Mouse (Mus musculus) heart, postnatal 0 days (tissue): Measurements from ENCODE around the gene Klk10. TPM values are rescaled to one million over a fixed set of nuclear protein-coding genes. Genes with fewer than 3 reads are reported as not detected.

Source experiments
- ATAC-seq: fragments of 200-750 bp; cut with Nextera tagmentation; 2 replicates; pipeline ENCODE4 v1.8.0; 2017; ENCODE audit warnings: low read depth, moderate number of reproducible peaks, moderate library complexity; ENCODE audit not compliant: insufficient read depth
- DNase-seq: peaks from one replicate; pipeline ENCODE4 v3.0.0-alpha.2; 2016; ENCODE audit warnings: low spot score
- H3K27ac ChIP-seq: fragments of 300-500 bp; sonication (generic); 2 replicates; pipeline ENCODE4 v1.5.1; 2014; ENCODE audit warnings: low read depth, mild to moderate bottlenecking
- H3K27me3 ChIP-seq: fragments of 300-500 bp; sonication (generic); 2 replicates; pipeline ENCODE4 v1.6.1; 2014; ENCODE audit warnings: low read length, mixed read lengths; ENCODE audit not compliant: control insufficient read depth, insufficient read depth
- H3K36me3 ChIP-seq: fragments of 300-500 bp; sonication (generic); replicated peaks from 2 replicates; pipeline ENCODE4 v1.6.1; 2014; ENCODE audit warnings: low read length, mixed read lengths; ENCODE audit not compliant: control insufficient read depth, insufficient read depth
- H3K4me1 ChIP-seq: fragments of 300-500 bp; sonication (generic); 2 replicates; pipeline ENCODE4 v1.6.1; 2014; ENCODE audit warnings: antibody characterized with exemption; ENCODE audit not compliant: control insufficient read depth, insufficient read depth
- H3K4me2 ChIP-seq: fragments of 300-500 bp; sonication (generic); 2 replicates; pipeline ENCODE4 v1.6.1; 2014; ENCODE audit warnings: low read depth, mild to moderate bottlenecking, low read length, moderate library complexity
- H3K4me3 ChIP-seq: fragments of 300-500 bp; sonication (generic); 2 replicates; pipeline ENCODE4 v1.5.1; 2014; ENCODE audit warnings: low read depth, low read length
- H3K9ac ChIP-seq: fragments of 300-500 bp; sonication (generic); replicated peaks from 2 replicates; pipeline ENCODE4 v1.6.1; 2014; ENCODE audit warnings: low read depth, low read length, mixed read lengths
- H3K9me3 ChIP-seq: fragments of 300-500 bp; sonication (generic); replicated peaks from 2 replicates; pipeline ENCODE4 v1.6.1; 2016; ENCODE audit warnings: low read length; ENCODE audit not compliant: control insufficient read depth
- CTCF ChIP-seq: IDR thresholded peaks from 2 replicates; pipeline ENCODE4 v1.5.1; 2016; ENCODE audit warnings: antibody characterized with exemption, control low read depth, low read depth
- EP300 ChIP-seq: IDR thresholded peaks from 2 replicates; pipeline ENCODE4 v1.6.1; 2016; ENCODE audit warnings: antibody characterized with exemption, low read depth
- WGBS: fragments of 180-500 bp; shearing (Covaris S2); extraction: QIAGEN DNeasy Blood & Tissue Kit; methylation state at CpG from one replicate; pipeline ENCODE4 v1.1.7; 2014; 5-methylcytosine and 5-hydroxymethylcytosine counted together
- polyA plus RNA-seq: library from polyadenylated mRNA; unstranded; fragments of >200 nt; fragmentation: Nextera tagmentation; extraction: Ambion mirVana; gene quantifications from 2 replicates; pipeline ENCODE4 v1.2.1, GENCODE M21; 2015
- total RNA-seq: library from RNA; depleted of rRNA; stranded (reverse); fragments of >200 nt; gene quantifications from 2 replicates; pipeline ENCODE4 v1.2.3, GENCODE M21; 2014; ENCODE audit warnings: low replicate concordance

Klk10 gene
- total and polyA plus RNA-seq, 2 experiments from 2014 or later, result 0.27 TPM; not detected in 1

DNA sequence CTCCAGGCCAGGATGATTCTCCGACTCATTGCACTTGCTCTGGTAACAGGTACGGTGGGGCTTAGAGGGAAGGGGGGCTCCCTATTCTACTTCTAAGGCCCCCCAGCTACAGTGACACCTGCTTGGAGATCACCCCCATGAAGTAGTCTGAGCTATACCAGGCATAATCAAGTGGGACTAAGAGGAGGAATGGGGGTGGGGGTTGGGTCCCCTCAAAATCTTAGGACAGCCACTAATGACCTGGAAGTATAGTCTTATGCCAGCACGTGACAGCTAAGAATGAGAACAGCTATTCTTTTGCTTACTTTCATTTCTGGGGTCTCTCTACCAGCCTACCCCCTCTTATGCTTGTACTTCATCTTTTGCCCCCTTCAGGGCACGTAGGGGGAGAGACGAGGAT is 4.3 kb upstream of the Klk10 start:
- 78% methylated on average over 5 of the region's 5 CpGs for WGBS
- ATAC-seq (no peak), DNase-seq (no peak)
- Histone ChIP-seq H3K27me3 (0 out of 2 replicates have a peak, but pooled peaks cover 2% of the 10 kb centered on the region), H3K4me2 (no peak overlapping the region), H3K27ac (no peak overlapping the region), H3K36me3 (no peaks in the 10 kb centered on the region), H3K9me3 (no peaks in the 10 kb centered on the region), H3K9ac (no peak overlapping the region), H3K4me1 (no peaks in the 10 kb centered on the region), H3K4me3 (no peak overlapping the region)
- no peak for TF ChIP-seq CTCF
- TF ChIP-seq EP300, result no peak

- no peak overlapping the region for H3K4me3 ChIP-seq
- WGBS, result 75% methylated on average over 12 of the region's 12 CpGs
- H3K27me3 ChIP-seq, result 0 out of 2 replicates have a peak, but pooled peaks cover 4% of the 10 kb centered on the region
- TF ChIP-seq CTCF, result no peak
- no peak for TF ChIP-seq EP300
- H3K9ac ChIP-seq, result no peak overlapping the region
- H3K4me1 ChIP-seq, result no peaks in the 10 kb centered on the region
- ATAC-seq, result no peak
- H3K4me2 ChIP-seq, result no peak overlapping the region
- H3K9me3 ChIP-seq, result no peaks in the 10 kb centered on the region
- H3K36me3 ChIP-seq, result no peaks in the 10 kb centered on the region
- DNase-seq, result no peak
- H3K27ac ChIP-seq, result no peak overlapping the region
These were observed 3.4 kb upstream of the Klk10 start for GRCm38 (mm10) chr7:43777423-43777822.

DNA sequence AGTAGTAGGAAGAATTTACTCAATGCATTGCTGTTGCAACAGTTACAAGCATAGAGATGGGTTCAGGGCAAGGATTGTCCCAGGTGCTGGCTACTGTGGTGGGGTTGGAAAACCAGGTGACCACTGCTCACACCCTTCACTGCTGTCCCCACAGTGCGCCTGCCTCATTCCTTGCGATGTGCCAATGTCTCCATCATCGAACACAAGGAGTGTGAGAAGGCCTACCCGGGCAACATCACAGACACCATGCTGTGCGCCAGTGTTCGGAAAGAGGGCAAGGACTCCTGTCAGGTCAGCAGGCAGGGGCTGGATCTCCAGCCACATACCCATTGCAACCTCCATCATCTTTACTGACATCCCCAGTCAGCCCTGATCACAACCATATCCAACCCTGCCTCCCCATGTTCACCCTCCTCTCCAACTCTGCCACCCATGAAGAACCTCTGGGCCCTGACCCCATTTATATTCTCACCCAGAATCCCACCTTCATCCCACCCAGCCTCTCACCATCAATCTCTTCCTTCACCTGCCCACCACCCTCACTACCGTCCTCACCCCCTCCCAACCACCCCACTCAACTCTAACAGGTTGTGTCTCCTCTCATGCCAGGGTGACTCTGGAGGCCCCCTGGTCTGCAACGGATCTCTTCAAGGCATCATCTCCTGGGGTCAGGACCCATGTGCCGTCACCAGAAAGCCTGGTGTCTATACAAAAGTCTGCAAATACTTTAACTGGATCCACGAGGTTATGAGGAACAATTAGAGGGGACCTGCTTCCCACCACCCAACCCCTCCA is 2.5 kb upstream of the Klk10 start:
- Histone ChIP-seq H3K27ac (no peak overlapping the region), H3K9me3 (no peaks in the 10 kb centered on the region), H3K4me2 (no peak overlapping the region), H3K4me3 (no peak overlapping the region), H3K27me3 (peaks cover 8% of the 10 kb centered on the region), H3K4me1 (no peaks in the 10 kb centered on the region), H3K36me3 (no peaks in the 10 kb centered on the region), H3K9ac (no peak overlapping the region)
- no peak for DNase-seq
- no peak for ATAC-seq
- WGBS, result 82% methylated on average over 10 of the region's 10 CpGs
- no peak for TF ChIP-seq CTCF
- no peak for TF ChIP-seq EP300

GRCm38 (mm10) chr7:43780241-43780640 is 594 bp upstream of the Klk10 start:
- peaks cover 18% of the 10 kb centered on the region for H3K27me3 ChIP-seq
- DNase-seq, result no peak
- no peak overlapping the region for H3K4me3 ChIP-seq
- 52% methylated on average over 6 of the region's 6 CpGs for WGBS
- H3K4me2 ChIP-seq, result no peak overlapping the region
- no peak for TF ChIP-seq EP300
- TF ChIP-seq CTCF, result no peak
- ATAC-seq, result no peak
- H3K9me3 ChIP-seq, result no peaks in the 10 kb centered on the region
- no peaks in the 10 kb centered on the region for H3K36me3 ChIP-seq
- H3K9ac ChIP-seq, result no peak overlapping the region
- no peaks in the 10 kb centered on the region for H3K4me1 ChIP-seq
- H3K27ac ChIP-seq, result no peak overlapping the region

- Histone ChIP-seq H3K36me3 (no peaks in the 10 kb centered on the region), H3K9ac (no peak overlapping the region), H3K4me2 (no peak overlapping the region), H3K4me1 (no peaks in the 10 kb centered on the region), H3K9me3 (no peaks in the 10 kb centered on the region), H3K27me3 (peaks cover 18% of the 10 kb centered on the region), H3K4me3 (no peak overlapping the region), H3K27ac (no peak overlapping the region)
- DNase-seq, result no peak
- TF ChIP-seq CTCF (no peak), EP300 (no peak)
- WGBS, result 79% methylated on average over 11 of the region's 11 CpGs
- no peak for ATAC-seq
These were observed 706 bp downstream of the Klk10 start for GRCm38 (mm10) chr7:43781541-43781940.
